Mouse (Mus musculus) midbrain, embryonic 12.5 days (tissue): ENCODE data around the gene Pard3b. TPM values are rescaled to one million over a fixed set of nuclear protein-coding genes. Genes with fewer than 3 reads are reported as not detected.

Source experiments
- ATAC-seq: fragments of 200-750 bp; cut with Nextera tagmentation; 2 replicates; pipeline ENCODE4 v1.8.0; 2017; ENCODE audit warnings: low read depth, moderate TSS enrichment, moderate library complexity; ENCODE audit not compliant: low FRiP score
- H3K27ac ChIP-seq: fragments of 300-500 bp; sonication (generic); replicated peaks from 2 replicates; pipeline ENCODE4 v1.5.1; 2016; ENCODE audit warnings: mild to moderate bottlenecking
- H3K27me3 ChIP-seq: fragments of 300-500 bp; sonication (generic); 2 replicates; pipeline ENCODE4 v1.6.1; 2016; ENCODE audit warnings: mild to moderate bottlenecking
- H3K36me3 ChIP-seq: fragments of 300-500 bp; sonication (generic); 2 replicates; pipeline ENCODE4 v1.6.1; 2016
- H3K4me1 ChIP-seq: fragments of 300-500 bp; sonication (generic); 2 replicates; pipeline ENCODE4 v1.6.1; 2016
- H3K4me2 ChIP-seq: fragments of 300-500 bp; sonication (generic); replicated peaks from 2 replicates; pipeline ENCODE4 v1.6.1; 2016; ENCODE audit warnings: mild to moderate bottlenecking, moderate library complexity
- H3K4me3 ChIP-seq: fragments of 300-500 bp; sonication (generic); 2 replicates; pipeline ENCODE4 v1.5.1; 2016; ENCODE audit warnings: mild to moderate bottlenecking
- H3K9ac ChIP-seq: fragments of 300-500 bp; sonication (generic); replicated peaks from 2 replicates; pipeline ENCODE4 v1.6.1; 2016; ENCODE audit warnings: mild to moderate bottlenecking, moderate library complexity
- H3K9me3 ChIP-seq: fragments of 300-500 bp; sonication (generic); 2 replicates; pipeline ENCODE4 v1.6.1; 2016; ENCODE audit warnings: mild to moderate bottlenecking
- WGBS: fragments of 180-500 bp; shearing (Covaris S2); methylation state at CpG from one replicate; pipeline ENCODE4 v1.1.7; 2016; 5-methylcytosine and 5-hydroxymethylcytosine counted together
- polyA plus RNA-seq: library from polyadenylated mRNA; unstranded; fragments of >200 nt; fragmentation: Nextera tagmentation; extraction: Ambion mirVana; gene quantifications from 2 replicates; pipeline ENCODE4 v1.2.1, GENCODE M21; 2016

Gene Pard3b
- polyA plus RNA-seq, 1 experiment from 2014 or later = 18.5 TPM

DNA sequence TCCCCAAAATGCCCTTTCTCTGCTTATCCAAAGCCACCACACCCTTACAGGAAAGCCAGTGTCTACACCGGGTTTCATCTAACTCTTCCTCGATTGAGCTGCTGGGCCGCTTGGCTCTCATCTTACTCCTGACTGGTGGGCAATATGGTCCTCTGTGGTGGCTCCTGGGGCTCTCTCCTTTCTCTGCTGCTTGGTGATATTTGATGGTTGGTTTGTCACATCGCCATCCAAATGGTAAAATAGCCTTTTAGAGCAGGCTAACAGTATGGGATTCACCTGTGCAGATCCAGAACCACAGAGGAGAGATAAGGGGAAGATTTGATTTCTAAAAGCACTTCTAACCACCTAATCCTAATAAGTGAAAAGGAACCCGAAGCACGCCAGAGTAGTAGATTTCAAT, 986.2 kb downstream of the Pard3b start:
- no peak for ATAC-seq
- H3K27ac ChIP-seq = no peak overlapping the region
- no peak overlapping the region for H3K4me2 ChIP-seq
- H3K4me1 ChIP-seq = no peaks in the 10 kb centered on the region
- no peaks in the 10 kb centered on the region for H3K27me3 ChIP-seq
- H3K9ac ChIP-seq = no peak overlapping the region
- no peak overlapping the region for H3K4me3 ChIP-seq
- WGBS = 96% methylated on average over 6 of the region's 6 CpGs
- no peaks in the 10 kb centered on the region for H3K9me3 ChIP-seq
- no peaks in the 10 kb centered on the region for H3K36me3 ChIP-seq

DNA sequence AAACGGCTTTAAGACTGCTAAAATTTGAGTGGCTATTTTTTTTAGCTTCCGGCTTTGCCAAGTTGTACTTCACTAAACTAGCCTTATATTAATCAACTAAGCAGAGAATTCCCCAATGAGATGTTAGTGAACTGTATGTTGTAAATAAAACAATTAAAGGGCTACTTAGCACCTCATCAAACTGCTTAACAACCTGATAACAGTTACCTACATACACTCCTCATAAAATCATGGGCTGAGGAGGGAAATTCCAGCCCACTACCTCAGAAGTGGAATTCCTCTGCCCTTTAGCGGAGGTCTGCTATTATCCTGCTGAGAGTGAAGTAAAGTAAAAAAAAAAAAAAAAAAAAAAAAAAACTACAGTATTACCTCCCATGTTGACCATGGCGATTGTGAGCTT, 986.7 kb downstream of the Pard3b start:
- no peaks in the 10 kb centered on the region for H3K9me3 ChIP-seq
- no peak overlapping the region for H3K4me3 ChIP-seq
- ATAC-seq = no peak
- H3K9ac ChIP-seq = no peak overlapping the region
- no peak overlapping the region for H3K27ac ChIP-seq
- 91% methylated on average over 4 of the region's 4 CpGs for WGBS
- no peaks in the 10 kb centered on the region for H3K4me1 ChIP-seq
- no peaks in the 10 kb centered on the region for H3K27me3 ChIP-seq
- H3K4me2 ChIP-seq = no peak overlapping the region
- H3K36me3 ChIP-seq = no peaks in the 10 kb centered on the region

DNA sequence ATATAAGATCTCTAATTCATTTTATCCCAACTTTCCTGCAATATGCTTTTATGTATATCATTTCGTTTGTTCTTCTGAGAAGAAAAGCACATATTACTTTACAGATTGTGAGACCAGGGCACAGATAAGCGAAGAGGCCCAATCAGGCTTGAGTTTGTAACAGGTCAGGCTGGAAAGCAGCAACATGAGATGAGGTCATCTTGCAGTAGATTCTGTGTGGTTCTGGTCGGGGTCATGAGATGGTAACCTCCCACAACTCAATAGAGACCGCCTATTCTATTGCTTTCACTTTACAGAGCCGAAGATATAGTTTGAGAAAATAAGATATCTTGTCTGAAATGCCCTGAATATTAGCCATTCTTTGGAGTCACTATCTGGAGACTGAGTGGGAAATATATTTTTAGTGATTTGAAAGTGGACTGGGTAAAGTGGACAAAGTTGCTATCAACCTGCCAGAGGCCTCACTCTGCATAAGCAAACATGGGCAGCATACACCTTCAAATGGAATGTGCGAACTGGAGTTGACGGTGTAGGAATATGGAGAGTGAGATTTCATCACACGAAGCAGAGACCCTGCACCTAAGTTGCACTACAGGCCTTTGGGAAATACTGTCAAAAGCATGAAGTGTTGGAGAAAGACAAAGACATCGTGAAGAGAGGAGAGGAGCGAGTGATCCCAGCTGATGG, 987.3 kb downstream of the Pard3b start:
- ATAC-seq = no peak
- no peak overlapping the region for H3K9ac ChIP-seq
- H3K4me1 ChIP-seq = no peaks in the 10 kb centered on the region
- H3K4me3 ChIP-seq = no peak overlapping the region
- 85% methylated on average over 10 of the region's 10 CpGs for WGBS
- no peak overlapping the region for H3K27ac ChIP-seq
- H3K36me3 ChIP-seq = no peaks in the 10 kb centered on the region
- H3K4me2 ChIP-seq = no peak overlapping the region
- H3K27me3 ChIP-seq = no peaks in the 10 kb centered on the region
- no peaks in the 10 kb centered on the region for H3K9me3 ChIP-seq

DNA sequence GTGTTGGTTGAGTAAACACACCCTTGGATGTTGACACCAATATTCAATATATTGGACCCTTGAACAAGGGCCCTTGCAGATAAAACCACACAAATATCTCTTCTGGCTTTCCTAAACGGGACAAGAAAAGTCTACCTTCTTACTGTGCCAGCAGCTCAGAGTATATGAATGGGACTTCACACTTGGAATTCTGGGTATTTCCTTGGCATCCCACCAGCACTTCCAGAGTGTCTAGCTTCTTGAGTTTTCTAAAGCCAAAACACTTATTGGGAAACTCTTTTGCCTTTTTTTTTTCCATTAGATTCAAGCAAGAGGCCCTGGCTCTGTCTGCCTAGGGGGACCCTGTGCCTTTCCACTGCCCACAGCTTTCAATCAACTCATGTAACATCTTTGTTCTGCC, 991.3 kb downstream of the Pard3b start:
- Histone ChIP-seq H3K9me3 (no peaks in the 10 kb centered on the region), H3K36me3 (no peaks in the 10 kb centered on the region), H3K4me2 (no peak overlapping the region), H3K4me1 (peaks cover 6% of the 10 kb centered on the region; the same call in 1 of the 2 replicates), H3K27ac (no peak overlapping the region), H3K4me3 (no peak overlapping the region), H3K9ac (no peak overlapping the region), H3K27me3 (no peaks in the 10 kb centered on the region)
- ATAC-seq = no peak
- WGBS = 85% methylated on average over 1 of the region's 1 CpGs

DNA sequence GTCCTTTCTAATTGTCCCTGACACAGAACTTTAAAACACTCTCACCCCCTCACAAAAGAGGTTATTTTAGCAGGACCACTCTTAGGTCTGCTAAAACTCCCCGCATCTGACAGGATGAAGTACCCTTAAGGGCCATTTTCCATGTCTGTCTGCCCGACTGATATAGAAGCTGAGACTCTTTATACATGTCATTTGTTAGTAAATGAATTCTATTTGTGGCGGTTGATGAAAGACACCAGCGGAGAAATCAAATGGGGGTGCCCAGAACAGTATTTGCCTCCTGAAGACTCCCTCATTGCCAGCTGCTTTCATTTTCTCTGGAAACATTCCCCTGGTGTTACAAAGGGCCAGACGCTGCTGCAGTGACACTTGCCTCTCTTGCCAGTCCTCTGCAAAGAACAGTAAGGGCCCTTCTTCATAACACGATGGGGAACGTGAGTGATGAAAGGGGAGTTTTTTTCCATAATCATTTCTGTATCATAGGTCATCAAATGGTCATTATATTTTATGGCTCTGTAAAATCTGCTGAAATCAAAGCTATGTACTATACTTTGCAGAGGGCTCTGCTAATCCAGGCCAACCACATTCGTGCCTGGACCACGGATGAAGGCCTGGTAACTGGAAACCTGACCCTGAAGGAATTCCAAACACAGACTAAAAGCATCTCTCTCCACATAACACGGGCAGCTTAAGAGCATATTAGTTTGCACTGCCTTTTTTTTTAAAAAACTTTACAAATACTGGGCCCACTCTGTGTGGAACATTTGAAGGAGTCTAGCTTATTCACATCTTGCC, 993.1 kb downstream of the Pard3b start:
- Histone ChIP-seq H3K36me3 (no peaks in the 10 kb centered on the region), H3K4me1 (peaks cover 6% of the 10 kb centered on the region; the same call in 1 of the 2 replicates), H3K4me3 (no peak overlapping the region), H3K27ac (no peak overlapping the region), H3K9ac (no peak overlapping the region), H3K27me3 (no peaks in the 10 kb centered on the region), H3K4me2 (no peak overlapping the region), H3K9me3 (no peaks in the 10 kb centered on the region)
- no peak for ATAC-seq
- WGBS = 50% methylated on average over 10 of the region's 10 CpGs

DNA sequence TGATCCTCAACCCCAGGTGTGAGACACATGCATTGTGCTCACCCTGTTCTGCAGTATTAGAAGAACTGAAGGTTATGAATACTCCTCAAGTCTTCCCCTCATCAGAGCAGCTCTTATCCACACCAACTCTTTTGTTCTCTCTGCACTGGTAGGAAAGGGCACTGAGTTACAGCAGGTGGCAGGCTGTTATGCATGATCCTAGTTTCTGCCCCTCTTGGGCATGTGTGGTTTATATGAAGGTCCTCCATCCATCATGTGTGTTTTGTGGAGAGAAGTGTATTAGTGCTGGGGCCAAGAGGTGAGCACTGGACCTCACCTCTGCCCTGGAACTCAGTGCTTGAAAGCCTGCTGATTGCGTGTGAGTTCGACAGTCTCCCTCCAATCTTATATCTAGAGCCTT, 994.3 kb downstream of the Pard3b start:
- peaks cover 6% of the 10 kb centered on the region; the same call in 1 of the 2 replicates for H3K4me1 ChIP-seq
- no peaks in the 10 kb centered on the region for H3K27me3 ChIP-seq
- no peak overlapping the region for H3K4me3 ChIP-seq
- no peak for ATAC-seq
- H3K27ac ChIP-seq = no peak overlapping the region
- 95% methylated on average over 2 of the region's 2 CpGs for WGBS
- H3K9ac ChIP-seq = no peak overlapping the region
- H3K36me3 ChIP-seq = no peaks in the 10 kb centered on the region
- no peaks in the 10 kb centered on the region for H3K9me3 ChIP-seq
- no peak overlapping the region for H3K4me2 ChIP-seq

DNA sequence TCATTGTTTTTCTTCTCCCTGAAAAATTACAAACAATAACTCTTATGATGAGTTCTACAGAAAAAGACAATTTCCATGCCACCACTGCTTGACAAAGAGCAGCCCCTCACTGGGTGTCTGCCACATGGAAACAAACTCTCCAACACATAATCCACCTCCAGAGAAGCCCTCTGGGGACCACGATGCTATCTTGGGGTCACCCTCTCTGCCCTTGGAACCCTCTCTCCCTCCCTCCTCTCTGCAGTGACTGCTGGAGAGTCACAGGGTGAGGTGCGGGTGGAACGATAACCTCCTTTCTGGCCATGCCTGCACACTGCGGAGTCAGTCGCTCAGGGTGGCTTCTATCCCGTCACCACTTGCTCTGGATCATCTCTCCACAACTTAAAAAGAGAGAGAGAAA, 996.6 kb downstream of the Pard3b start:
- H3K27ac ChIP-seq = no peak overlapping the region
- WGBS = 81% methylated on average over 6 of the region's 6 CpGs

DNA sequence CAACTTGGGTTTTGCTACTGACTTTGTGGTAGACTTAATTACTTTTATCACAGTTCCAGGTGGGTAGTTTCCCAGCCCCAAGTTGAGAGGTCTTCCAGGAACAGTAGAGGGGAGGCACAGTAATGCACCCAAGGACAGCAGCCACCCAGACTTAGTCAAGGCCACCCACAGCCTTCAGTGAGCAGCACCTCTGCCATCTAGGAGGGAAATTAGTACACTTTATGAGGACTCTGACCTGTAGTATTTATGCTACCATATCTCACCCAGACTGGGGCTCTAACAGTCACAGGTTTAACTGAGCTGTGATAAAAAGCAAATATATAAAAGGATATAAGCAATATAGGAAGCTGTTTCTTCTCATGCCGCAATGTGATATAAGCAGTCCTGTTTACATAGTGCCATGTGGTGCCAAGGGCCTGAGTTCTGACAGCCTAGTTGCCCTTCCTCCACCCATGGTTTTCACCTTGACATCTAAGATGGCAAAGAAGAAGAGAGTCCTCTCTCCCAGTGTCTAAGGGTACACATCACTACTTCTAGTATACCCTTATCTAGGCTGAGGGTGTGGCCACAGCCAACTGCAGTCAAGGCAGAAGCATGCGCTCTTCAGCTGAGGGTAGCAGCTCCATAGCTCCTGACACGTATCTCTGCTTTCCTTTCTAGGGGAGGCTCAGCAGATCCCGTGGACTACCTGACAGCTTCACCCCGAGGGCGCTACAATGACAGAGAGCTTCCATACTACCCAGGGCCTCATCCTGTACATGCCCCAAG, 998.5 kb downstream of the Pard3b start:
- no peak overlapping the region for H3K4me3 ChIP-seq
- no peak for ATAC-seq
- no peak overlapping the region for H3K27ac ChIP-seq
- no peaks in the 10 kb centered on the region for H3K27me3 ChIP-seq
- 97% methylated on average over 6 of the region's 6 CpGs for WGBS
- no peaks in the 10 kb centered on the region; the same call in 1 of the 2 replicates for H3K4me1 ChIP-seq
- H3K9me3 ChIP-seq = no peaks in the 10 kb centered on the region
- H3K4me2 ChIP-seq = no peak overlapping the region
- H3K36me3 ChIP-seq = no peaks in the 10 kb centered on the region
- no peak overlapping the region for H3K9ac ChIP-seq

More for the DNA sequence above, 996.6 kb downstream of the Pard3b start:
- Histone ChIP-seq H3K4me3 (no peak overlapping the region), H3K36me3 (no peaks in the 10 kb centered on the region), H3K4me1 (peaks cover 6% of the 10 kb centered on the region; the same call in 1 of the 2 replicates), H3K4me2 (no peak overlapping the region), H3K27me3 (no peaks in the 10 kb centered on the region), H3K9me3 (no peaks in the 10 kb centered on the region), H3K9ac (no peak overlapping the region)
- ATAC-seq = no peak

DNA sequence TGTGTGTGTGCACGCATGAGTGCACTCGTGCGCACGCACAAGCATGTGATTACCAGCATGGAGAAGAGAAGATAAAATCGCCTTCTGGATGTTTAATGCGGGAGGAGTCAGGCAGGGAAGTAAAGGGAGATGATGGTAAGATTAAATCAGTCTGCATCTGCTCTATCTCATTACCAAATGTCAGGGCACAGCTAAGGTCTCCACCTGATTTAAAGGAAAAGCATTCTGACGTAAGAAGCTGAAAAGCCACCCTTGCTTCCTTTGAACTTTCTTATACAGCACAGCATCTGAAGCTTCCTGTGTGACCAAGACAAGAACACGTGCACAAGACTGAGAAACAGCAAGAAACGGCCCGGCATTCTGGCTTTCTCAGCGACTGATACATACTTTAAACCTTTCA, 1000.4 kb downstream of the Pard3b start:
- no peak for ATAC-seq
- H3K4me1 ChIP-seq = no peaks in the 10 kb centered on the region; the same call in 1 of the 2 replicates
- WGBS = 87% methylated on average over 11 of the region's 11 CpGs
- H3K9ac ChIP-seq = no peak overlapping the region
- H3K9me3 ChIP-seq = no peaks in the 10 kb centered on the region
- H3K27me3 ChIP-seq = no peaks in the 10 kb centered on the region
- H3K4me2 ChIP-seq = no peak overlapping the region
- no peak overlapping the region for H3K27ac ChIP-seq
- no peak overlapping the region for H3K4me3 ChIP-seq
- H3K36me3 ChIP-seq = no peaks in the 10 kb centered on the region

DNA sequence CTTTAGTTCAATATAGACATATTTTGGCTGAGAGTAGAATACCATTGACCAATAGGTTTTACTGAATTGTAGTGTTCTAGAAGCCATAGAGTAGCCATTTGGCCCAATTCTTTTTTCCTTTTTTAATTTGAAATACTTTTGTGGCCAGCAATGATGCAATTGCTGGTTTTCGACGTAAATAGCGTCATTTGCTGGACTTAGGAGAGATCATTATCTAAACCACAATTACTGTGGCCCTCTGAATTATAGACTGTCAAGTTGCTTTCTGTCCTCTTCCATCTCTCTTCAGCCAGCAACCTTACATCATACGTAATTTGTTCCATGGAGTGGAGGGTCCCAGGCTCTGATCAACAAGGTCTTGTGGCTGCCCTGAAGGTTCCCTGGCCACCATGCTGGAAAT, 1000.8 kb downstream of the Pard3b start:
- no peak overlapping the region for H3K4me2 ChIP-seq
- H3K4me3 ChIP-seq = no peak overlapping the region
- H3K27ac ChIP-seq = no peak overlapping the region
- no peak for ATAC-seq
- 86% methylated on average over 4 of the region's 4 CpGs for WGBS
- H3K27me3 ChIP-seq = no peaks in the 10 kb centered on the region
- H3K9ac ChIP-seq = no peak overlapping the region
- no peaks in the 10 kb centered on the region for H3K36me3 ChIP-seq
- no peaks in the 10 kb centered on the region for H3K9me3 ChIP-seq
- H3K4me1 ChIP-seq = no peaks in the 10 kb centered on the region; the same call in 1 of the 2 replicates

DNA sequence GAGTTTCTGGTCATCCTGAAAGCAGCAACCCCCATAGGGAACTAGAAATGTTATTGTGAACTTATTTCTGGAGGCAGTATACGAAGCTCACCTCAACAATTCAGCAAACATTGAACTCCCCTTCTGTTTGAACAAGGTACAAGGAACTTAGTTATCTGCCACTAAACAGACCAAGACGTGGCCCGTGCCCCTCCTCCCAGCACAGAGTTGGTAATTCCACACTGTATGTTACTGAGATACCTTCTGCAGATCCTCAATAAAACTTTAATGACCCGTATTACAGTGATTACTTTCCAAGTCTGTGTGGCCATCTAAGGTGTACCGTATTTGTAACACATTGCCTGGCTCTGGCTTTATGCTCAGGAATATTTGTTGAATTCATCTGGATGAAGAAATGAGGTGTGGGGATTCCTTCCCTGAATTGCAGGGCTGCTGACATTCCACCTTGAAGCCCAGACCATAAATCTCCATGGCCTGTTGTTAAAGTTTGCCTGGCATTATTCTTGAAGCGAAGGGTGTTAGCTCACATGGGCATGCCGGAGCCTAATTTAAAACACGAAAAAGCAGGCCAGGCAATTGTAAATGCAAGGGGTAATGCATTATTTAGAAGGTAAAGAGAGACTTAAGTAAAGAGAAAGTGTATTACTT, 1006.1 kb downstream of the Pard3b start:
- no peaks in the 10 kb centered on the region for H3K36me3 ChIP-seq
- no peak for ATAC-seq
- no peak overlapping the region for H3K9ac ChIP-seq
- no peaks in the 10 kb centered on the region for H3K9me3 ChIP-seq
- 89% methylated on average over 8 of the region's 8 CpGs for WGBS
- H3K4me1 ChIP-seq = peaks cover 10% of the 10 kb centered on the region
- H3K4me3 ChIP-seq = no peak overlapping the region
- H3K27ac ChIP-seq = no peak overlapping the region
- no peak overlapping the region for H3K4me2 ChIP-seq
- no peaks in the 10 kb centered on the region for H3K27me3 ChIP-seq
